Mouse (Mus musculus): Measurements from ENCODE around the gene Myh10. TPM values are rescaled to one million over a fixed set of nuclear protein-coding genes. Genes with fewer than 3 reads are reported as not detected.

The Myh10 gene
- polyA plus RNA-seq (2016; fragmentation: Nextera tagmentation; extraction: Ambion mirVana): 158 and 161 TPM in 2 replicates

GRCm38 (mm10) chr11:68691321-68692009, at the start of gene Myh10:
TSS of gene Myh10 (plus strand) at chr11:68691559.
- ATAC-seq (ENCODE audit: low FRiP score): peak; percentile 99
- peaks cover 16% of the 10 kb centered on the region for H3K4me1 ChIP-seq
- peak within 1 kb of the TSS; percentile 70 for H3K4me2 ChIP-seq (replicated peaks)
- H3K9ac ChIP-seq: peak within 1 kb of the TSS; percentile 95
- WGBS: 1% methylated on average over 51 of the region's 51 CpGs
- no peaks in the 10 kb centered on the region for H3K27me3 ChIP-seq
- no peaks in the 10 kb centered on the region; the same call in 1 of the 2 replicates for H3K36me3 ChIP-seq
- peak within 1 kb of the TSS; percentile 90 for H3K4me3 ChIP-seq
- H3K27ac ChIP-seq: peak within 1 kb of the TSS; percentile 99
- H3K9me3 ChIP-seq (replicated peaks): no peaks in the 10 kb centered on the region

- Histone ChIP-seq H3K4me2 (replicated peaks) (no peak overlapping the region), H3K27ac (no peak overlapping the region), H3K27me3 (no peaks in the 10 kb centered on the region), H3K4me1 (no peaks in the 10 kb centered on the region), H3K36me3 (no peaks in the 10 kb centered on the region), H3K9ac (no peak overlapping the region), H3K4me3 (no peak overlapping the region), H3K9me3 (replicated peaks) (no peaks in the 10 kb centered on the region)
- no peak for ATAC-seq (ENCODE audit: low FRiP score)
- 64% methylated on average over 6 of the region's 6 CpGs for WGBS
These were observed 46.6 kb upstream of the Myh10 start for GRCm38 (mm10) chr11:68644781-68645180.

GRCm38 (mm10) chr11:68647808-68648207, 43.6 kb upstream of the Myh10 start:
- 62% methylated on average over 5 of the region's 5 CpGs for WGBS
- Histone ChIP-seq H3K27me3 (no peaks in the 10 kb centered on the region), H3K27ac (no peak overlapping the region), H3K4me2 (replicated peaks) (no peak overlapping the region), H3K4me3 (no peak overlapping the region), H3K9ac (no peak overlapping the region), H3K9me3 (replicated peaks) (no peaks in the 10 kb centered on the region), H3K36me3 (no peaks in the 10 kb centered on the region), H3K4me1 (no peaks in the 10 kb centered on the region)
- ATAC-seq (ENCODE audit: low FRiP score): no peak

GRCm38 (mm10) chr11:68648385-68649148, 42.8 kb upstream of the Myh10 start:
- no peaks in the 10 kb centered on the region for H3K4me1 ChIP-seq
- H3K36me3 ChIP-seq: no peaks in the 10 kb centered on the region
- 74% methylated on average over 15 of the region's 16 CpGs for WGBS
- H3K4me3 ChIP-seq: no peak overlapping the region
- H3K9ac ChIP-seq: no peak overlapping the region
- no peaks in the 10 kb centered on the region for H3K27me3 ChIP-seq
- H3K27ac ChIP-seq: no peak overlapping the region
- no peak overlapping the region for H3K4me2 ChIP-seq (replicated peaks)
- no peak for ATAC-seq (ENCODE audit: low FRiP score)
- H3K9me3 ChIP-seq (replicated peaks): no peaks in the 10 kb centered on the region

GRCm38 (mm10) chr11:68651518-68651917, 39.8 kb upstream of the Myh10 start:
- 88% methylated on average over 2 of the region's 2 CpGs for WGBS
- no peaks in the 10 kb centered on the region for H3K9me3 ChIP-seq (replicated peaks)
- H3K9ac ChIP-seq: no peak overlapping the region
- H3K27me3 ChIP-seq: no peaks in the 10 kb centered on the region
- H3K27ac ChIP-seq: no peak overlapping the region
- H3K4me1 ChIP-seq: no peaks in the 10 kb centered on the region
- ATAC-seq (ENCODE audit: low FRiP score): no peak
- no peaks in the 10 kb centered on the region for H3K36me3 ChIP-seq
- no peak overlapping the region for H3K4me3 ChIP-seq
- H3K4me2 ChIP-seq (replicated peaks): no peak overlapping the region

- Histone ChIP-seq H3K9ac (no peak overlapping the region), H3K27me3 (no peaks in the 10 kb centered on the region), H3K4me3 (no peak overlapping the region), H3K9me3 (replicated peaks) (no peaks in the 10 kb centered on the region), H3K27ac (no peak overlapping the region), H3K36me3 (no peaks in the 10 kb centered on the region), H3K4me1 (no peaks in the 10 kb centered on the region), H3K4me2 (replicated peaks) (no peak overlapping the region)
- 78% methylated on average over 1 of the region's 1 CpGs for WGBS
- no peak for ATAC-seq (ENCODE audit: low FRiP score)
These were observed 35.8 kb upstream of the Myh10 start for GRCm38 (mm10) chr11:68655524-68655923.

- H3K36me3 ChIP-seq: no peaks in the 10 kb centered on the region
- no peak overlapping the region for H3K4me2 ChIP-seq (replicated peaks)
- no peak overlapping the region for H3K4me3 ChIP-seq
- H3K27me3 ChIP-seq: no peaks in the 10 kb centered on the region
- no peak overlapping the region for H3K9ac ChIP-seq
- ATAC-seq (ENCODE audit: low FRiP score): no peak
- no peaks in the 10 kb centered on the region for H3K4me1 ChIP-seq
- WGBS: 54% methylated on average over 6 of the region's 6 CpGs
- H3K27ac ChIP-seq: no peak overlapping the region
- H3K9me3 ChIP-seq (replicated peaks): no peaks in the 10 kb centered on the region
These were observed 34.3 kb upstream of the Myh10 start for GRCm38 (mm10) chr11:68656887-68657685.

- Histone ChIP-seq H3K36me3 (no peaks in the 10 kb centered on the region), H3K9me3 (replicated peaks) (no peaks in the 10 kb centered on the region), H3K9ac (no peak overlapping the region), H3K4me3 (no peak overlapping the region), H3K4me1 (no peaks in the 10 kb centered on the region), H3K27me3 (no peaks in the 10 kb centered on the region), H3K27ac (no peak overlapping the region), H3K4me2 (replicated peaks) (no peak overlapping the region)
- 73% methylated on average over 9 of the region's 9 CpGs for WGBS
- ATAC-seq (ENCODE audit: low FRiP score): no peak
These were observed 33.5 kb upstream of the Myh10 start for GRCm38 (mm10) chr11:68657811-68658210.

- H3K9me3 ChIP-seq (replicated peaks): no peaks in the 10 kb centered on the region
- 74% methylated on average over 2 of the region's 2 CpGs for WGBS
- no peak overlapping the region for H3K27ac ChIP-seq
- no peaks in the 10 kb centered on the region for H3K4me1 ChIP-seq
- no peak for ATAC-seq (ENCODE audit: low FRiP score)
- no peak overlapping the region for H3K9ac ChIP-seq
- no peaks in the 10 kb centered on the region for H3K36me3 ChIP-seq
- H3K4me2 ChIP-seq (replicated peaks): no peak overlapping the region
- H3K4me3 ChIP-seq: no peak overlapping the region
- H3K27me3 ChIP-seq: no peaks in the 10 kb centered on the region
These were observed 26.0 kb upstream of the Myh10 start for GRCm38 (mm10) chr11:68665331-68665730.

GRCm38 (mm10) chr11:68666210-68666609, 25.1 kb upstream of the Myh10 start:
- no peaks in the 10 kb centered on the region for H3K4me1 ChIP-seq
- no peak overlapping the region for H3K4me2 ChIP-seq (replicated peaks)
- no peak overlapping the region for H3K4me3 ChIP-seq
- 36% methylated on average over 2 of the region's 2 CpGs for WGBS
- H3K27me3 ChIP-seq: no peaks in the 10 kb centered on the region
- no peak overlapping the region for H3K9ac ChIP-seq
- H3K9me3 ChIP-seq (replicated peaks): no peaks in the 10 kb centered on the region
- no peak for ATAC-seq (ENCODE audit: low FRiP score)
- H3K36me3 ChIP-seq: no peaks in the 10 kb centered on the region
- no peak overlapping the region for H3K27ac ChIP-seq

- ATAC-seq (ENCODE audit: low FRiP score): no peak
- no peak overlapping the region for H3K27ac ChIP-seq
- H3K27me3 ChIP-seq: no peaks in the 10 kb centered on the region
- 73% methylated on average over 5 of the region's 5 CpGs for WGBS
- no peak overlapping the region for H3K4me3 ChIP-seq
- H3K36me3 ChIP-seq: no peaks in the 10 kb centered on the region
- no peaks in the 10 kb centered on the region for H3K9me3 ChIP-seq (replicated peaks)
- H3K9ac ChIP-seq: no peak overlapping the region
- H3K4me2 ChIP-seq (replicated peaks): no peak overlapping the region
- no peaks in the 10 kb centered on the region for H3K4me1 ChIP-seq
These were observed 18.9 kb upstream of the Myh10 start for GRCm38 (mm10) chr11:68672270-68672970.

GRCm38 (mm10) chr11:68674071-68674470, 17.3 kb upstream of the Myh10 start:
- Histone ChIP-seq H3K27ac (no peak overlapping the region), H3K9me3 (replicated peaks) (no peaks in the 10 kb centered on the region), H3K9ac (no peak overlapping the region), H3K4me1 (no peaks in the 10 kb centered on the region), H3K27me3 (no peaks in the 10 kb centered on the region), H3K36me3 (no peaks in the 10 kb centered on the region), H3K4me2 (replicated peaks) (no peak overlapping the region), H3K4me3 (no peak overlapping the region)
- WGBS: 92% methylated on average over 3 of the region's 3 CpGs
- no peak for ATAC-seq (ENCODE audit: low FRiP score)

All from hindbrain, embryonic 12.5 days (tissue).